Comparison of ENCODE assay signal across 12 mouse cellular contexts in the genomic region with DNA sequence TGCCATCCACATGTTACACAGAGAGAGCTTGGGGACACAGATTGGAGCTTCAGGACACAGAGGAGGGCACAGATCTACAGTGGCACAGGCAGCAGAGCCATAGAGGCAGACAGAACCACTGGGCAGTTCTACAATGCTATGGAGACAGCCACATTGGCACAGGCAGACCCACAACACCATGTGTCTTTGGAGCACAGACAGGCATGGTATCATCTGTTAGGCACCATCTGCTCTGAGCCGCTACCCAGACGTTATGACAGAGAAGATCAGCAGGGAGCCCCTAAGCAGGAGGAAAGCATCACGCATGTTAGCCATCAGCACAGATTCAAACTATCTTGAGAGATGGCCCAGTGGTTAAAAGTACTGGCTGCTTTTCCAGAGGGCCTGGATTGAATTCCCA.
DNase-seq lines count a peak whose midpoint lies in the region; ATAC-seq and TF ChIP-seq lines count a peak whose summit lies in the region.
"Had no signal": no experiment of that assay in that cellular context is flagged by ENCODE, and none has a peak within 500 bp of the region (broad histone marks: within the 10 kb centered on the region; RNA-seq: fewer than 3 reads in every experiment).

No protein-coding gene starts in this region.

- H3K36me3 ChIP-seq in megakaryocyte, embryonic 14.5 days (replicated peaks; ENCODE audit: low read length), result no peaks in the 10 kb centered on the region
- H3K36me3 ChIP-seq in hindbrain, postnatal 0 days (ENCODE audit: insufficient read depth, low read length), result no peaks in the 10 kb centered on the region
- H3K36me3 ChIP-seq: heart, embryonic 12.5 days had no signal

- TF ChIP-seq POLR2A in cerebellum, adult 2 months (IDR thresholded peaks at IDR 0.05; ENCODE audit: borderline replicate concordance, insufficient read depth, low read length), result no peak
- no peak for TF ChIP-seq POLR2A in lung, adult 2 months (IDR thresholded peaks at IDR 0.05; ENCODE audit: borderline replicate concordance, extremely low read depth, low read depth, low read length)

- ATAC-seq in megakaryocyte, adult 5-6 weeks (ENCODE audit: poor library complexity, severe bottlenecking), result no peak
- peak; percentile 79 for ATAC-seq in hindbrain, postnatal 0 days

- 9% methylated on average over 3 of the region's 3 CpGs for WGBS in cerebellum, adult 2 months
- 56% methylated on average over 3 of the region's 3 CpGs for WGBS in hindbrain, postnatal 0 days
- WGBS in lung, adult 2 months, result 90% methylated on average over 3 of the region's 3 CpGs

- no peak overlapping the region for H3K4me2 ChIP-seq in hindbrain, postnatal 0 days (ENCODE audit: low read depth, low read length)
- H3K4me2 ChIP-seq: heart, embryonic 12.5 days had no signal

- peaks cover 22% of the 10 kb centered on the region for H3K27me3 ChIP-seq in megakaryocyte, embryonic 14.5 days (replicated peaks)
- no peaks in the 10 kb centered on the region for H3K27me3 ChIP-seq in cerebellum, adult 2 months (ENCODE audit: control insufficient read depth, insufficient read depth, low read length)
- H3K27me3 ChIP-seq in hindbrain, postnatal 0 days (ENCODE audit: insufficient read depth, low read length), result no peaks in the 10 kb centered on the region
- H3K27me3 ChIP-seq: heart, embryonic 12.5 days had no signal

- peak overlapping the region; percentile 12 for H3K4me3 ChIP-seq in megakaryocyte, embryonic 14.5 days (replicated peaks)
- no peak overlapping the region for H3K4me3 ChIP-seq in cerebellum, adult 2 months (replicated peaks; ENCODE audit: insufficient read depth, low read depth, low read length)
- no peak overlapping the region for H3K4me3 ChIP-seq in hindbrain, postnatal 0 days (ENCODE audit: low read length)
- no peak overlapping the region for H3K4me3 ChIP-seq in lung, adult 2 months (replicated peaks; ENCODE audit: extremely low read depth, low read depth, low read length)
- H3K4me3 ChIP-seq: gastrocnemius, adult 2 months; heart, embryonic 12.5 days had no signal

- H3K4me1 ChIP-seq in megakaryocyte, embryonic 14.5 days, result no peaks in the 10 kb centered on the region
- peaks cover 8% of the 10 kb centered on the region for H3K4me1 ChIP-seq in cerebellum, adult 2 months (ENCODE audit: control insufficient read depth, insufficient read depth, low read length)
- H3K4me1 ChIP-seq in hindbrain, postnatal 0 days (ENCODE audit: insufficient read depth, low read length), result no peaks in the 10 kb centered on the region
- H3K4me1 ChIP-seq in lung, adult 2 months (ENCODE audit: control insufficient read depth, insufficient read depth, low read length), result no peaks in the 10 kb centered on the region

- peak; percentile 62 to 81 for DNase-seq in cerebellum, adult 2 months
- DNase-seq in hindbrain, postnatal 0 days (ENCODE audit: low spot score), result peak; percentile 68
- peak; percentile 65 for DNase-seq in retina, postnatal 1 day
- DNase-seq in Muller cell, postnatal 12 days (ENCODE audit: inconsistent ontology term), result no peak
- no peak for DNase-seq in lung, adult 2 months
- DNase-seq: adrenal gland, postnatal 25 days; gastrocnemius, adult 2 months; kidney, postnatal 14 days; thymus, postnatal 25 days had no signal

- no peak overlapping the region for H3K9ac ChIP-seq in hindbrain, postnatal 0 days (replicated peaks; ENCODE audit: low read length)
- H3K9ac ChIP-seq: heart, embryonic 12.5 days had no signal

- H3K27ac ChIP-seq in cerebellum, adult 2 months (ENCODE audit: insufficient read depth, low read length), result no peak overlapping the region
- no peak overlapping the region for H3K27ac ChIP-seq in hindbrain, postnatal 0 days
- H3K27ac ChIP-seq: gastrocnemius, adult 2 months had no signal

- H3K9me3 ChIP-seq in megakaryocyte, embryonic 14.5 days, result 0 out of 2 replicates have a peak, but pooled peaks cover 4% of the 10 kb centered on the region
- H3K9me3 ChIP-seq in hindbrain, postnatal 0 days (ENCODE audit: low read length), result no peaks in the 10 kb centered on the region
- H3K9me3 ChIP-seq: heart, embryonic 12.5 days had no signal

- 0 out of 2 replicates have a peak, but pooled peaks have one; percentile 6 for TF ChIP-seq CTCF in cerebellum, adult 2 months (IDR thresholded peaks at IDR 0.05; ENCODE audit: borderline replicate concordance, insufficient read depth, low read depth, low read length)
- no peak for TF ChIP-seq CTCF in hindbrain, postnatal 0 days (IDR thresholded peaks at IDR 0.05; ENCODE audit: low read depth)
- no peak for TF ChIP-seq CTCF in lung, adult 2 months (IDR thresholded peaks at IDR 0.05; ENCODE audit: insufficient read depth, low read length)

Comparison
In these comparisons a context has a peak if more than half of its experiments do, and no peak if none do; other contexts are left out.
1. DNase-seq: peak in cerebellum, adult 2 months (2 of 2), hindbrain, postnatal 0 days (single experiment) and retina, postnatal 1 day (single experiment); none in Muller cell, postnatal 12 days (single experiment) and lung, adult 2 months (single experiment).